Mouse (Mus musculus): ENCODE measurements around the gene Nckap5.

The Nckap5 gene

GRCm38 (mm10) chr1:126639463-126639862, 191.1 kb downstream of the Nckap5 start:
- DNase-seq (ENCODE audit: extremely low read depth, insufficient read length, low spot score), result no peak

GRCm38 (mm10) chr1:126637515-126637914, 193.1 kb downstream of the Nckap5 start:
- no peak for DNase-seq (ENCODE audit: extremely low read depth, insufficient read length, low spot score)

GRCm38 (mm10) chr1:126626206-126626605, 204.4 kb downstream of the Nckap5 start:
- no peak for DNase-seq (ENCODE audit: extremely low read depth, insufficient read length, low spot score)

GRCm38 (mm10) chr1:126622036-126622435, 208.6 kb downstream of the Nckap5 start:
- DNase-seq (ENCODE audit: extremely low read depth, insufficient read length, low spot score), result no peak

GRCm38 (mm10) chr1:126617464-126618041, 213.0 kb downstream of the Nckap5 start:
- no peak for DNase-seq (ENCODE audit: extremely low read depth, insufficient read length, low spot score)

- DNase-seq (ENCODE audit: extremely low read depth, insufficient read length, low spot score), result no peak
These were observed 213.6 kb downstream of the Nckap5 start for GRCm38 (mm10) chr1:126616964-126617363.

GRCm38 (mm10) chr1:126612916-126613315, 217.7 kb downstream of the Nckap5 start:
- no peak for DNase-seq (ENCODE audit: extremely low read depth, insufficient read length, low spot score)

- no peak for DNase-seq (ENCODE audit: extremely low read depth, insufficient read length, low spot score)
These were observed 222.0 kb downstream of the Nckap5 start for GRCm38 (mm10) chr1:126608586-126608985.

GRCm38 (mm10) chr1:126606189-126607080, 224.2 kb downstream of the Nckap5 start:
- no peak for DNase-seq (ENCODE audit: extremely low read depth, insufficient read length, low spot score)

GRCm38 (mm10) chr1:126604551-126604950, 226.0 kb downstream of the Nckap5 start:
- no peak for DNase-seq (ENCODE audit: extremely low read depth, insufficient read length, low spot score)

- no peak for DNase-seq (ENCODE audit: extremely low read depth, insufficient read length, low spot score)
These were observed 226.7 kb downstream of the Nckap5 start for GRCm38 (mm10) chr1:126603771-126604515.

- DNase-seq (ENCODE audit: extremely low read depth, insufficient read length, low spot score), result no peak
These were observed 230.0 kb downstream of the Nckap5 start for GRCm38 (mm10) chr1:126600596-126600995.

- no peak for DNase-seq (ENCODE audit: extremely low read depth, insufficient read length, low spot score)
These were observed 233.2 kb downstream of the Nckap5 start for GRCm38 (mm10) chr1:126597376-126597775.

GRCm38 (mm10) chr1:126594796-126595195, 235.8 kb downstream of the Nckap5 start:
- no peak for DNase-seq (ENCODE audit: extremely low read depth, insufficient read length, low spot score)

GRCm38 (mm10) chr1:126593044-126593805, 237.4 kb downstream of the Nckap5 start:
- peak; percentile 15 for DNase-seq (ENCODE audit: extremely low read depth, insufficient read length, low spot score)

- no peak for DNase-seq (ENCODE audit: extremely low read depth, insufficient read length, low spot score)
These were observed 239.7 kb downstream of the Nckap5 start for GRCm38 (mm10) chr1:126590911-126591310.

- no peak for DNase-seq (ENCODE audit: extremely low read depth, insufficient read length, low spot score)
These were observed 252.4 kb downstream of the Nckap5 start for GRCm38 (mm10) chr1:126578163-126578562.

GRCm38 (mm10) chr1:126574295-126574694, 256.3 kb downstream of the Nckap5 start:
- DNase-seq (ENCODE audit: extremely low read depth, insufficient read length, low spot score), result no peak

- DNase-seq (ENCODE audit: extremely low read depth, insufficient read length, low spot score), result no peak
These were observed 256.9 kb downstream of the Nckap5 start for GRCm38 (mm10) chr1:126573714-126574113.

GRCm38 (mm10) chr1:126573097-126573496, 257.5 kb downstream of the Nckap5 start:
- DNase-seq (ENCODE audit: extremely low read depth, insufficient read length, low spot score), result no peak
